In the genomic region with DNA sequence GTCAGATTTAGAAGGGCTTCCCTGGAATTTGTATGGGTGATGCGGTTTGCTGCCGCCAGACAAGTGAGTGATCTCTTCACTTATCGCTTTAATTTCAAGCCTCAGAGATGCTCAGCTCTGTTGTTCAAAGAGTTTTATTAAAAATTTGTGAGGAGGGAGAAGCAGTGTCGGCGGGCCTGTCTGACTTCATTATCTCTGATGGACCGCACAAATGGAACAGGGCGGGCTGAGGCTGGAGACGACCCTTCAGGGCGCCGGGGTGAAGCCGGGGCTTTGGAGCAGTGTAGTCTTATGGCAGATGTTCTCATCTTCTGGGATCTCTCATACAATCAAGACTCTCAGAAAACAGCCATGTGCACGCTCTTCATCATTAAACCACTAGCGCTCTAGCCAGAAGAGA, we compare ENCODE assay signal across 20 mouse cellular contexts.
DNase-seq lines count a peak whose midpoint lies in the region; ATAC-seq lines count a peak whose summit lies in the region.
"Had no signal": no experiment of that assay in that cellular context is flagged by ENCODE, and none has a peak within 500 bp of the region (broad histone marks: within the 10 kb centered on the region; RNA-seq: fewer than 3 reads in every experiment).

No protein-coding gene starts in this region.

- no peak for ATAC-seq in megakaryocyte progenitor cell, adult 5-6 weeks (replicated peaks; ENCODE audit: poor library complexity)
- ATAC-seq: activated CD4-positive, CD25-positive, alpha-beta regulatory T cell, adult 4 months; CD4-positive, CD25-positive, alpha-beta regulatory T cell, adult 4 months; Patski had no signal

- DNase-seq in Muller cell, postnatal 12 days (ENCODE audit: inconsistent ontology term): peak; percentile 43
- DNase-seq in retina, embryonic 14.5 days (ENCODE audit: low spot score): peak; percentile 66
- peak; percentile 74 for DNase-seq in retina, postnatal 1 day
- DNase-seq in urinary bladder, postnatal 10 days (ENCODE audit: low spot score): no peak
- no peak for DNase-seq in left cerebral cortex, adult 18-20 months (ENCODE audit: low spot score in 2 of 2)
- DNase-seq: adrenal gland, adult 2 months; adrenal gland, adult 8-10 months; adrenal gland, postnatal 10 days; adrenal gland, postnatal 14 days; adrenal gland, postnatal 25 days; adrenal gland, postnatal 36 days; B cell, adult 2 months; cerebellum, adult 11 months; cerebellum, adult 11-12 months; cerebellum, adult 18-20 months; cerebellum, adult 2 months had no signal

Comparison
In these comparisons a context has a peak if more than half of its experiments do, and no peak if none do; other contexts are left out.
1. DNase-seq: peak in Muller cell, postnatal 12 days (single experiment), retina, embryonic 14.5 days (single experiment) and retina, postnatal 1 day (single experiment); none in urinary bladder, postnatal 10 days (single experiment) and left cerebral cortex, adult 18-20 months (0 of 2).